Mouse (Mus musculus): ENCODE measurements around the gene Acvr1.

- TF ChIP-seq CTCF (IDR thresholded peaks at IDR 0.05; ENCODE audit: borderline replicate concordance, insufficient read depth, low read depth, low read length) (no peak), POLR2A (IDR thresholded peaks at IDR 0.05; ENCODE audit: borderline replicate concordance, insufficient read depth, low read length) (no peak)
These were observed 50.0 kb downstream of the Acvr1 start for GRCm38 (mm10) chr2:58516920-58517319.
